Mouse (Mus musculus): ENCODE measurements around the gene Utrn. TPM values are rescaled to one million over a fixed set of nuclear protein-coding genes. Genes with fewer than 3 reads are reported as not detected.

The Utrn gene
- polyA plus RNA-seq, 1 experiment from 2014 or later, result 20.3 TPM

GRCm38 (mm10) chr10:12827778-12828177, 41.4 kb downstream of the Utrn start:
- no peak for ATAC-seq
- whole genome bisulfite sequencing, result 85% methylated on average over 4 of the region's 4 CpGs
- no peaks in the 10 kb centered on the region for H3K36me3 ChIP-seq (ENCODE audit: control insufficient read depth, insufficient read depth)

GRCm38 (mm10) chr10:12827306-12827705, 41.9 kb downstream of the Utrn start:
- H3K27ac ChIP-seq (ENCODE audit: low read length), result no peak overlapping the region
- H3K36me3 ChIP-seq (ENCODE audit: control insufficient read depth, insufficient read depth), result no peaks in the 10 kb centered on the region
- no peak overlapping the region for H3K4me2 ChIP-seq (ENCODE audit: low read length)
- no peak for ATAC-seq
- H3K27me3 ChIP-seq (replicated peaks; ENCODE audit: control insufficient read depth, insufficient read depth, low read length), result no peaks in the 10 kb centered on the region
- no peak overlapping the region for H3K9ac ChIP-seq (replicated peaks; ENCODE audit: low read depth, low read length)
- 71% methylated on average over 3 of the region's 3 CpGs for WGBS
- no peak overlapping the region for H3K4me3 ChIP-seq (replicated peaks; ENCODE audit: low read length)
- no peaks in the 10 kb centered on the region for H3K9me3 ChIP-seq (ENCODE audit: control insufficient read depth, low read length)
- H3K4me1 ChIP-seq (replicated peaks; ENCODE audit: control insufficient read depth, insufficient read depth, low read length), result peaks cover 2% of the 10 kb centered on the region; the same call in 1 of the 2 replicates

More at GRCm38 (mm10) chr10:12827778-12828177, 41.4 kb downstream of the Utrn start:
- Histone ChIP-seq H3K9ac (replicated peaks; ENCODE audit: low read depth, low read length) (no peak overlapping the region), H3K27ac (ENCODE audit: low read length) (no peak overlapping the region), H3K27me3 (replicated peaks; ENCODE audit: control insufficient read depth, insufficient read depth, low read length) (no peaks in the 10 kb centered on the region), H3K9me3 (ENCODE audit: control insufficient read depth, low read length) (no peaks in the 10 kb centered on the region), H3K4me2 (ENCODE audit: low read length) (no peak overlapping the region), H3K4me1 (replicated peaks; ENCODE audit: control insufficient read depth, insufficient read depth, low read length) (peaks cover 2% of the 10 kb centered on the region; the same call in 1 of the 2 replicates), H3K4me3 (replicated peaks; ENCODE audit: low read length) (no peak overlapping the region)

- Histone ChIP-seq H3K4me3 (replicated peaks; ENCODE audit: low read length) (no peak overlapping the region), H3K36me3 (ENCODE audit: control insufficient read depth, insufficient read depth) (no peaks in the 10 kb centered on the region), H3K4me1 (replicated peaks; ENCODE audit: control insufficient read depth, insufficient read depth, low read length) (peaks cover 2% of the 10 kb centered on the region; the same call in 1 of the 2 replicates), H3K9me3 (ENCODE audit: control insufficient read depth, low read length) (no peaks in the 10 kb centered on the region), H3K27me3 (replicated peaks; ENCODE audit: control insufficient read depth, insufficient read depth, low read length) (no peaks in the 10 kb centered on the region), H3K27ac (ENCODE audit: low read length) (no peak overlapping the region), H3K9ac (replicated peaks; ENCODE audit: low read depth, low read length) (no peak overlapping the region), H3K4me2 (ENCODE audit: low read length) (no peak overlapping the region)
- ATAC-seq, result peak; percentile 72
- WGBS, result 59% methylated on average over 6 of the region's 6 CpGs
Observed at GRCm38 (mm10) chr10:12826760-12827281, 42.3 kb downstream of the Utrn start.

GRCm38 (mm10) chr10:12824386-12824785, 44.8 kb downstream of the Utrn start:
- no peak for ATAC-seq
- Histone ChIP-seq H3K9ac (replicated peaks; ENCODE audit: low read depth, low read length) (no peak overlapping the region), H3K4me1 (replicated peaks; ENCODE audit: control insufficient read depth, insufficient read depth, low read length) (peaks cover 2% of the 10 kb centered on the region; the same call in 1 of the 2 replicates), H3K9me3 (ENCODE audit: control insufficient read depth, low read length) (no peaks in the 10 kb centered on the region), H3K4me2 (ENCODE audit: low read length) (no peak overlapping the region), H3K27ac (ENCODE audit: low read length) (no peak overlapping the region), H3K36me3 (ENCODE audit: control insufficient read depth, insufficient read depth) (no peaks in the 10 kb centered on the region), H3K4me3 (replicated peaks; ENCODE audit: low read length) (no peak overlapping the region), H3K27me3 (replicated peaks; ENCODE audit: control insufficient read depth, insufficient read depth, low read length) (no peaks in the 10 kb centered on the region)
- WGBS, result 74% methylated on average over 4 of the region's 4 CpGs

- Histone ChIP-seq H3K4me2 (ENCODE audit: low read length) (no peak overlapping the region), H3K27me3 (replicated peaks; ENCODE audit: control insufficient read depth, insufficient read depth, low read length) (no peaks in the 10 kb centered on the region), H3K4me3 (replicated peaks; ENCODE audit: low read length) (no peak overlapping the region), H3K9ac (replicated peaks; ENCODE audit: low read depth, low read length) (no peak overlapping the region), H3K36me3 (ENCODE audit: control insufficient read depth, insufficient read depth) (no peaks in the 10 kb centered on the region), H3K4me1 (replicated peaks; ENCODE audit: control insufficient read depth, insufficient read depth, low read length) (peaks cover 2% of the 10 kb centered on the region; the same call in 1 of the 2 replicates), H3K9me3 (ENCODE audit: control insufficient read depth, low read length) (no peaks in the 10 kb centered on the region), H3K27ac (ENCODE audit: low read length) (no peak overlapping the region)
- ATAC-seq, result no peak
- WGBS, result 90% methylated on average over 15 of the region's 15 CpGs
Observed at GRCm38 (mm10) chr10:12823437-12824219, 45.5 kb downstream of the Utrn start.

GRCm38 (mm10) chr10:12820978-12821735, 48.0 kb downstream of the Utrn start:
- no peak for ATAC-seq
- H3K4me1 ChIP-seq (replicated peaks; ENCODE audit: control insufficient read depth, insufficient read depth, low read length), result no peaks in the 10 kb centered on the region
- WGBS, result 94% methylated on average over 13 of the region's 13 CpGs

GRCm38 (mm10) chr10:12817409-12817808, 51.8 kb downstream of the Utrn start:
- WGBS, result 65% methylated on average over 6 of the region's 6 CpGs
- Histone ChIP-seq H3K9ac (replicated peaks; ENCODE audit: low read depth, low read length) (no peak overlapping the region), H3K4me1 (replicated peaks; ENCODE audit: control insufficient read depth, insufficient read depth, low read length) (no peaks in the 10 kb centered on the region), H3K27ac (ENCODE audit: low read length) (no peak overlapping the region), H3K4me2 (ENCODE audit: low read length) (no peak overlapping the region), H3K36me3 (ENCODE audit: control insufficient read depth, insufficient read depth) (no peaks in the 10 kb centered on the region), H3K27me3 (replicated peaks; ENCODE audit: control insufficient read depth, insufficient read depth, low read length) (no peaks in the 10 kb centered on the region), H3K9me3 (ENCODE audit: control insufficient read depth, low read length) (no peaks in the 10 kb centered on the region), H3K4me3 (replicated peaks; ENCODE audit: low read length) (no peak overlapping the region)
- ATAC-seq, result peak; percentile 91

More at GRCm38 (mm10) chr10:12820978-12821735, 48.0 kb downstream of the Utrn start:
- no peak overlapping the region for H3K4me3 ChIP-seq (replicated peaks; ENCODE audit: low read length)
- no peak overlapping the region for H3K9ac ChIP-seq (replicated peaks; ENCODE audit: low read depth, low read length)
- H3K27ac ChIP-seq (ENCODE audit: low read length), result no peak overlapping the region
- H3K9me3 ChIP-seq (ENCODE audit: control insufficient read depth, low read length), result no peaks in the 10 kb centered on the region
- H3K36me3 ChIP-seq (ENCODE audit: control insufficient read depth, insufficient read depth), result no peaks in the 10 kb centered on the region
- no peak overlapping the region for H3K4me2 ChIP-seq (ENCODE audit: low read length)
- no peaks in the 10 kb centered on the region for H3K27me3 ChIP-seq (replicated peaks; ENCODE audit: control insufficient read depth, insufficient read depth, low read length)

- H3K36me3 ChIP-seq (ENCODE audit: control insufficient read depth, insufficient read depth), result no peaks in the 10 kb centered on the region
- no peak for ATAC-seq
- WGBS, result 91% methylated on average over 6 of the region's 6 CpGs
Observed at GRCm38 (mm10) chr10:12816530-12816929, 52.6 kb downstream of the Utrn start.

GRCm38 (mm10) chr10:12814411-12814810, 54.8 kb downstream of the Utrn start:
- no peaks in the 10 kb centered on the region for H3K4me1 ChIP-seq (replicated peaks; ENCODE audit: control insufficient read depth, insufficient read depth, low read length)
- H3K9me3 ChIP-seq (ENCODE audit: control insufficient read depth, low read length), result no peaks in the 10 kb centered on the region
- no peak overlapping the region for H3K9ac ChIP-seq (replicated peaks; ENCODE audit: low read depth, low read length)
- no peak overlapping the region for H3K4me2 ChIP-seq (ENCODE audit: low read length)
- WGBS, result 91% methylated on average over 7 of the region's 7 CpGs
- no peaks in the 10 kb centered on the region for H3K36me3 ChIP-seq (ENCODE audit: control insufficient read depth, insufficient read depth)
- H3K27me3 ChIP-seq (replicated peaks; ENCODE audit: control insufficient read depth, insufficient read depth, low read length), result no peaks in the 10 kb centered on the region
- no peak for ATAC-seq
- no peak overlapping the region for H3K27ac ChIP-seq (ENCODE audit: low read length)
- H3K4me3 ChIP-seq (replicated peaks; ENCODE audit: low read length), result no peak overlapping the region

More at GRCm38 (mm10) chr10:12816530-12816929, 52.6 kb downstream of the Utrn start:
- Histone ChIP-seq H3K27me3 (replicated peaks; ENCODE audit: control insufficient read depth, insufficient read depth, low read length) (no peaks in the 10 kb centered on the region), H3K4me3 (replicated peaks; ENCODE audit: low read length) (no peak overlapping the region), H3K27ac (ENCODE audit: low read length) (no peak overlapping the region), H3K4me2 (ENCODE audit: low read length) (no peak overlapping the region), H3K9me3 (ENCODE audit: control insufficient read depth, low read length) (no peaks in the 10 kb centered on the region), H3K4me1 (replicated peaks; ENCODE audit: control insufficient read depth, insufficient read depth, low read length) (no peaks in the 10 kb centered on the region), H3K9ac (replicated peaks; ENCODE audit: low read depth, low read length) (no peak overlapping the region)
